Mouse (Mus musculus): ENCODE measurements around the gene Rb1.

The Rb1 gene

DNA sequence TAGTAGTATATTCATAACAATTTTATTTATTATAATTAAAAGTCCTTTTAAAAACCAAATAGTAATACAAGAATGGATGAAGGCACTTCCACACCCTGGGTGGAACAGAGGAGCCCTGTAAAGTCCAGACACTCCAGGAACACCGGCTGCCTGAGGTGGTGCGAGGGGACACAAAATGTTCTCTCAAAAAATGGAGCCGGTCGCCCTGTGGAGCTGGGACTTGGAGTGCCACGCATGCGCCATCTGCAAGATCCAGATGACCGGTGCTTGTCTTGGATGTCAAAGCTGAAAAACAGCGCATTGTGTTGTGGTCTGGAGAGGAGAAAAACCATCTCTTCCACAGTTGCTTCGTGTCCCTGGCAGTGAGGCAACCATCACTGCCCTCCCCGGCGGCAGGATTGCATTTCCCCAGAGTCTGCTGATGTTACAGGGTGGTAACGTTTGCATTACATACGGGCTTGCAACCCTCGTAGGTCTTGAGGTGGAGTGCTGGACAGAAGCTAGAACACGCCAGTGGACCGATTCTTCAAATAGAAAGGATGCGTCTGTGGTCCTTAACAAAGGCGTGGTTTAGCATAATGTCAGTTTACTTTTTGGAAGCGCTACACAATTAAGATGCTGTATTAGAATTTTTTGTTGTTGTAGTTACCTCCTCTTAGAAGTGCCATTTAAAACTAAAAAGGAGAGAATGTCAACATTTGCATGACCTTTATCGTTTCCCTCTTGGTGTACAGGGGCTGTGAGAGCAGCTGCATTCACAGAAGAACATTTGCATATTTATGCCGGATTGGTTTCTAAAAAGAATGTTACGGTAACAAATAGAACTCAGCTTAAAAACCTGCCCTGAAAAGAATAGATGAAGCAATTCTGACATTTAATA is 9.5 kb upstream of the Rb1 start:
- DNase-seq = no peak

- no peak for DNase-seq
Observed at GRCm38 (mm10) chr14:73333880-73334279, 8.3 kb upstream of the Rb1 start.

- no peak for DNase-seq
Observed at GRCm38 (mm10) chr14:73331386-73331785, 5.8 kb upstream of the Rb1 start.

GRCm38 (mm10) chr14:73329871-73330270 is 4.2 kb upstream of the Rb1 start:
- DNase-seq = no peak

- no peak for DNase-seq
Observed at GRCm38 (mm10) chr14:73326511-73326910, 889 bp upstream of the Rb1 start.

- DNase-seq = peak; percentile 36
Observed at GRCm38 (mm10) chr14:73324634-73325455, 777 bp downstream of the Rb1 start.

- no peak for DNase-seq
Observed at GRCm38 (mm10) chr14:73323965-73324364, 1.7 kb downstream of the Rb1 start.

- no peak for DNase-seq
Observed at GRCm38 (mm10) chr14:73322142-73322541, 3.5 kb downstream of the Rb1 start.

- DNase-seq = no peak
Observed at GRCm38 (mm10) chr14:73316933-73317332, 8.7 kb downstream of the Rb1 start.

- no peak for DNase-seq
Observed at GRCm38 (mm10) chr14:73313864-73314263, 11.8 kb downstream of the Rb1 start.

DNA sequence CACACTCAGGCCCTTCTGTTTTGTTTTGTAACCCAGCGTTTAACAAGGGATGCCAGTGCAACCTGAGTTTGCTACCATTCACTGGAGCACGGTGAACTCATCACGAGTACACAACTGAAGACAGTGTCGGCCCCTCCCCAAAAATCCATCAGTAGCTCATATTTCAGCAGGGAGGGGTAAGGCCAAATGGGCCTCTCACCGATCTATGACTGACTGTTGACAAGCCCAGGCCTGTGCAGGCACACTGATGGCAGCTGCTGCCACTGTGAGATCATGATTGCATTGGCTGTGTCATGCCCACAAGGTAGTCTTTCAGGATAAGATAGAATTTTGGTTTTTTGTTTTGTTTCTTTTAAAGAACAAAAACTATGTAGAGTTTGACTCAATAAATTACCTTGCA is 12.2 kb downstream of the Rb1 start:
- DNase-seq = no peak

DNA sequence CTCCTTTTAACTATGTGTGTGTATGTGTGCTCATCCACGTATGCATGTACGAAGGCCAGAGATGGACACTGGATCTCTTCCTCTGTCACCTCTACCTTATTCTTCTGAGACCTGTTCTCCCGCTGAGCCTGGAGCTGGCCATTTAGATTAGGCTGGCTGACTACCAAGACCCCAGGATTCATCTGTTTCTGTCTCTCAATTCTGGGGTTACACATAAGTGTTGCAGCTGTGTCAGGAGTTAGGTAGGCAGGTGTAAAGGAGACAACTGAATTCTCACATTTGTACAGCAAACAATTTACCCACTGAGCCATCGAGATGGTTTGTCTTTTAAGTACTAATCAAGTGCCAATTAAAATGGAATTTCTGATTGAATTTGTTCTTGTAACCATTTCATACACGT is 12.7 kb downstream of the Rb1 start:
- DNase-seq = no peak

DNA sequence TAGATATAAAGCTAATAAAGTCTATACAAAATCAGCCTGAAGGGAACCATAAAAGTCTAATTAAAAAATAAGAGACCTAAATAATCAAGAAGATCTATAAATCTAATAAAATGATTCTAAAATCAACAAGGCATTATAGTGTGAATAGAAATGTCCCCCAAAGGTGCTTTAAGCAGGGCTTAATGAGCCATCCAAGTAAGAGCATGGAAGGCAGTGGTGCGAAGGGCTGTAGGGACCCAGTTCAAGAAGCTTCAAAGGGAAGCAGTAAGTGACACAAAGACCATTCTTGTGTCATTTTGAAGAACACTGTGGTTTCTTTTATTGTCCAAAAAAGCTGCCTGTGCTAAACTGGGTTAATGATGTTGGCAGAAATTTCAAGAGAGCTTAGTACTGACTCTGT is 18.1 kb downstream of the Rb1 start:
- no peak for DNase-seq

DNA sequence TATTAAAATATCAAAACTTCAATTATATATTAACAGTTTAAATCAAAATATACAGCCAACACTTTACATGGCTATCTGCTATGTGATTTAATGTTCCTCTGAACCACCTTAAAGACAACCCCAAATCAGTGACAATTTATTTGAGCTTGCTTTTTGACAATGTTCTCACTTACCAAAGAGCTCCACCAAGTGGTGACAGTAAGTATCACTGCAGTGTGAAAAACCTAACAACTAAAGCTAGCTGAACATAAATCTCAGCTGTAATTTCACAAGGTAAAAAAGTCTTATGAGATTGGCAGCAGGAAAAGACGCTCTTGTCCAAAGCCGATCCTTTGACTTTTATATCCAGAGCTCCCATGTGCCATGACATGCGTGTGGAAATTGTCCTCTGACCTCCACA is 22.4 kb downstream of the Rb1 start:
- DNase-seq = peak; percentile 31

DNA sequence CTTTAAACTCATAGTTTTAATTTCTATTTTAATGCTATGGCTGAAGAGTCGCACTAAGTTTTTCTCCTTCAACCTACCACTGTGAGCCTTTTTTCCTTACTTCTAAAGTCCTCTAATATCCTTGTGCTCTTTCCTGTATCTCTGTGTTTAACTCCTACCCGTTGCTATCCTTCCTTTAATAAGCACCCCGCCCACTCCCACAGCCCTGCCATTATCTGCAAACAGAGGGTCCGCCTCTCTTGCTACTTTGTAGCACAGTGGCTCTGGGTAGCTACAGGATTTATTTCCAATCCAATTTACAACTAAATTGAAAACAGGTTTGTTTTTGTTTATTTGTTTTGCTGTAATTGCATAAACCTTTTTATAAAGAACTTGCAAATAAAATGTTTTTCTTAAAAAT is 23.8 kb downstream of the Rb1 start:
- no peak for DNase-seq

- no peak for DNase-seq
Observed at GRCm38 (mm10) chr14:73295512-73295911, 30.1 kb downstream of the Rb1 start.

- no peak for DNase-seq
Observed at GRCm38 (mm10) chr14:73293616-73294015, 32.0 kb downstream of the Rb1 start.

DNA sequence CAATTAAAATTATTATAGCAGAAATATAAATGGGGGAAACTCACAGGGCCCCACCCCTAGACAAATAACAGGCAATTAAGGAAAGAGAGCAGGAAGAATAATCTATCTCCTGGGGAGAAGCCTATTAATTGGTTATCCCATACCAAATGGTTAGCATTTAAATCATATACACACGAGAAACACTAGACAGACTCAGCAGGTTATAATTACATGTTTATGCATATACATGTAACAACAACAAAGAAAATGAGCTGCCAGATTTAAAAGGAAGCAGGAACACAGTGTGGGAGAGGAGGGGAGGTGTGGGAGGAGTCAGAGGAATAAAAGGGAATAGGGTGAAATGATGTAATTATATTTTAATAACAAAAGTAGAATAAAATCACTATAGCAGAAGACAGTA is 33.2 kb downstream of the Rb1 start:
- no peak for DNase-seq

GRCm38 (mm10) chr14:73289915-73290314 is 35.7 kb downstream of the Rb1 start:
- no peak for DNase-seq

GRCm38 (mm10) chr14:73280996-73281395 is 44.6 kb downstream of the Rb1 start:
- no peak for DNase-seq

- no peak for DNase-seq
Observed at GRCm38 (mm10) chr14:73279096-73279495, 46.5 kb downstream of the Rb1 start.

DNA sequence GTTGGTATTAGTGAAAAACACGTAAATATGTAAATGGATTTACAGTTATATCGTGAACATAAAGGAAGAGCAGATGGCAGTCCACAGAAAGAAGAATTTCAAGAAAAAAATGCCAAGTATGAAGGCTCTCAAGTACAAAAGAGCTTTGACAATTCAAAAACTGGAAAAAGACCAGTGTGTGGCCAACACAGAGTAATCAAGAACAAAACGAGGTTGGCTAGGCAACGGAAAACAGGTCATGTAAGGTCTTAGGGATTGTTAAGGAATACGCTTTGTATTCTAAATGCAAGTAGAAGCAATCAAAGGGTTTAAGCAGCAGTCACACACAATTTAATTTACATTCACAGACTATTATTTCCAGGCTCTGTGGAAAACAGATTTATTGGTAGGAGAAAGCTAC is 53.8 kb downstream of the Rb1 start:
- DNase-seq = no peak

DNA sequence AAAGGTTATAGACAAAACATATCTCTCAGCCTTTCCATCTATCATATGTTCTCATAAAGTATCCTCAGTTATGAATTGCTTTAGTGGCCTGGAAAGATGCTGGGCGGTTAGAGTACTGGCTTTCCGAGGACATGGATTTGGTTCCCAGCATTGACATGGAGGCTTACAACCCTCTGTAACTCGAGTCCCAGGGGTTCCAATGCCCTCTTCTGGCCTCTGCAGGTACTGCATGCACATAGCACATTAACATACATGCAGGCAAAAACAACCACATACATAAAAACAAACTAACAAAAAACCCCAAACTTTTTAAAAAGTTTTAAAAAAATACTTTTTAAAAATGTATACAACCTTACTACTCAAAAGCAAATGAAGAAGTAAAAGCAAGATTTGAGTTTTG is 59.5 kb downstream of the Rb1 start:
- DNase-seq = no peak

DNA sequence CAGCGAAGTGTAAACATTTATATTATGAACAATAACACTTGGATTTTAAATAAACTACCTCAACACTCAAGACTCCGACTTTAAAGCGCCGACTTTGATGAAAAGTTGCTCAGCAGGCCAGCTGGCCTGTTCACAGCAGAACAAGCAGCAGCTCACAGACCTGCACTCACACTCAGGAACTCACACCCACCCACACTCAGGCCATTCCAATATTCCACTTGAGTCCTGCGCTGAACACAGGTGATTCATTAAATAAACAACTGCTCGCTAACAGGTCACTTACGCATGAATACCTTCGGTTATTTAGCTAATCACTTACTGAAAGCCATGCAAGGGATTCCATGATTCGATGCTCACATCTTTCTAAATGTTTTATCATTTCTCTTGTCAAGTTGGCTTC is 63.4 kb downstream of the Rb1 start:
- no peak for DNase-seq
